Mouse (Mus musculus): ENCODE measurements around the gene Map2k3.
"Not testable (repeated sequence)": the region's sequence is repeated elsewhere in the genome, so short reads cannot be mapped to it uniquely, and the experiment has no call there.

Map2k3 gene

DNA sequence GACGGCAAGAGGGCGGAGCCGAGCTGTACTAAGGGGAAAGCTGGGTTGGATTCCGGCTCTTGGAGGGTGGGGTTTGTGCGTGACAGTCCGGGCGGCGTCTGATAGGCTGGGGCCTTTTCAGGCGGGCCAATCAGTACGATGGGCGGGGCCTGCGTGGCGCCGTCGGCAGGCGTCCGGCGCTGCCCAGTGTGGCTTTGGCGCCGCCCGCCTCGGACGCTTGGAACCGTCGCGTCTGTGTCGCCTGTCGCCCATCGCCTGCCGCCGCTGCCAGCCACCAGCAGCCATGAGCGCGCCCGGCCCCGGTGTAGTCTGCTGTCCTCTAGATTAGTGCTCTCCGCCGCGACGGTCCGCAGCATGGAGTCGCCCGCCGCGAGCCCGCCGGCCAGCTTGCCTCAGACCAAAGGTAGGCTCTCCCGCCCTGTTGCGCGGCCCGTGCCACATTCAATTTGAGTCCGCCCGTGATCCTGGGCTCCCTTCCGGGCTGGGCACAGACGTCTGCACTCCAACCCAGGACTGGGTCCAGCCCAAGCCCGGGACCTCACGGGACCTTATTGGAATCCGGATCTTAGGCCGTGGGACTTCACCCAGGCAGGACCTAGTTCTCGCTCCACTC, at the start of gene Map2k3:
Gene Map2k3 (plus strand): TSS at position 165 of the 613 bp plus-strand sequence.
- peak; percentile 92 to 97 for DNase-seq (ENCODE audit: low spot score in 2 of 2)

DNA sequence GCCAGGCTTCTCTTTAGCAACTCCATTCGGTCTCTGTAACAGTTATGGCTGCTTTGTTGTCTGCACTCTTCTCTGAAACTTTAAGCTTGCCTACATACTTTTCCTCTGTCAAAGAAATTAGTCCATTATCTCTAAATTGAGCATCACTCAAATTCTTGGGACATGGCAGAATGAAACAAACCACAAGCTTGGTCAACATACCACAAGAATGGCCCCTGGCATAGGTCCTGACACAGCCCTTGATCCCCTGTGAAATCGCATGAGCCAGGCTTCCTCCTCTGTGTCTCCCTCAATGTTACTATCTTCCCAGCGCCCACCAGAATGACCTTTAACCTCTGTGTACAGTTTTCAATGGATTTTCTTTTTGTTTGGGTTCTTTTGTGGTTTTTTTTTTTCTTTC, 49.4 kb upstream of the Map2k3 start:
- no peak for DNase-seq (ENCODE audit: low spot score in 2 of 2)

DNA sequence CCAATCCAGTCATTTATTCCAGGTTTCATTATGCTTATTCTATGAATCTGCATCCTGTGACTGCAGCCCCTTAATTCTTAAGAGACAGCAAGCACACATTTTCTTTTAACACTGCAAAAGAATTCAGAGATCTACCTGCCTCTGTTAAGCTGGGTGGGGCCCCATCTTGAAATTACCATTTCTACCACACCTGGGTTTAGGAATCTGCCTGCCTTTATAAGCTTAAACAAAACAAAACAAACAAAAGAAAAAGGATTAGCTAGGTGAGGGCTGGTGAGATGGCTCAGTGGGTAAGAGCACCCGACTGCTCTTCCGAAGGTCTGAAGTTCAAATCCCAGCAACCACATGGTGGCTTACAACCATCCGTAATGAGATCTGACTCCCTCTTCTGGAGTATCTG, 44.8 kb upstream of the Map2k3 start:
- DNase-seq (ENCODE audit: low spot score in 2 of 2): not testable (repeated sequence)

DNA sequence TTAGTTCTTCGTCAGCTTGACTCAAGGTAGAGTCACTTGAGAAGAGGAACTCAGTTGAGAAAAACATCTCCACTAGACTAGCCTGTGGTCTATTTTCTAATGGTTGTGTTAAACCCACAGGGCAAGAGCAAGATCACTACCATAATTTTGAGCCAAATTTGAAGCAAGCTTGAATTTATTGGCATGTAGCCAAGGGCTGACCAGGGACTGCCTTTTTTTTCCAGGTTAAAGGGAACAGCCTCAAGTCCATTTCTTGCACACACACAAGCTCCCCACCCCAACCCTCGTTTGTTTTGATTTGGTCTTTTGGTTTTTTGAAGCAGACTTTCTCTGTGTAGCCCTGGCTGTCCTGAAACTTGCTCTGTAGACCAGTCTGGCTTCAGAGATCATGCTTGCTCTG, 42.0 kb upstream of the Map2k3 start:
- no peak for DNase-seq (ENCODE audit: low spot score in 2 of 2)

DNA sequence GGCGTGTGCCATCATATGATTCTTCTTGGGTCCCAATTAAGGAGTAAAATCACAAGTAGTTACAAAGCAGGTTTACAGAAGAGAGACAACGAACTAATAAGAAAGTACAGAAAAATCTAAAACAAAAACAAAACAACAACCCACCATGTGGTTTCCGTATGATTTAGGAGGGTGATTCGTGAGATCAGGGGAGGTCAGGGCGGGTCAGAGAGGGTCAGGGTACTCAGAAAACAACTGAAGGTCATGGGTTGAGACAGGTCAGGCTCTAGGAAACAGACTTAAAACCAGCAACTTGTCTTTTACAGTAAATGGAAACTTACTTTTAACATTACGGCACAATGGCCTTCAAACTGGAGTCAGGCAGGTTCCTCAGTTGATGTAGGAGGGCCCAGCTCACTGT, 41.5 kb upstream of the Map2k3 start:
- no peak for DNase-seq (ENCODE audit: low spot score in 2 of 2)

DNA sequence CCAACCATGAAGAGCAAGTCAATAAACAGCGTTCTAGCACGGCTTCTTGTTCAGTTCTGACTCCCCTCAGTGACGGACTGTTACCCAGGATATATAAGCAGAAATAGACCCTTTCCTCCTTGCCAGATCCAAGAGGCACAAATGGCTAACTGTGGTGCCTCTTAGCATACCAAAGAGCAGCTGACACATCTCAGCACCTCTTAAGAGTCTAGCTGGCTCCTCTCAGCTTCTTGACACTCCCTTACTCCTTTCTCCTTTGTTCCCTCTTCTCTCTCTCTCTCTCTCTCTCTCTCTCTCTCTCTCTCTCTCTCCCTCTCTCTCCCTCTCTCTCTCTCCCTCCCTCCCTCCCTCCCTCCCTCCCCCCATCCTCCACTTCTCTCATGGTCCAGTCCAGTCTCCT, 41.1 kb upstream of the Map2k3 start:
- DNase-seq (ENCODE audit: low spot score in 2 of 2): no peak

DNA sequence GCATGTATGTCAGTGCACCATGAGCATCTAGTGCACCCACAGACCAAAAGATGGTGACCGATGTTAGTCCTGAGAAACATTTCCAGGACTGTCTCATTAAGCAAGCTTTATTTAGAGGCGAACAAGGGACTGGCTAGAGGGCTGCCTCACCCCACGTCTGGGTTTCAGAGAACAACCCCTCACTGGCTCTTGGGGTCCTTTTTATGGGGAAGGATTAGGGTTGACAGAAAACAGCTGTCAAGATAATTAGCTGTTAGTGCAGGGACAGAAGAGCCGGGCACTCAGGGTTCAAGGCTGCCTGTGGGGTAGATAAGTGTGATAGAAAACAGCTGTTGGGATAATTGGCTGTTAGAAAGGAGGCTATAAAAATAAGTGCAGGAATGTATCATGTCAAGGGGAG, 35.9 kb upstream of the Map2k3 start:
- no peak for DNase-seq (ENCODE audit: low spot score in 2 of 2)

DNA sequence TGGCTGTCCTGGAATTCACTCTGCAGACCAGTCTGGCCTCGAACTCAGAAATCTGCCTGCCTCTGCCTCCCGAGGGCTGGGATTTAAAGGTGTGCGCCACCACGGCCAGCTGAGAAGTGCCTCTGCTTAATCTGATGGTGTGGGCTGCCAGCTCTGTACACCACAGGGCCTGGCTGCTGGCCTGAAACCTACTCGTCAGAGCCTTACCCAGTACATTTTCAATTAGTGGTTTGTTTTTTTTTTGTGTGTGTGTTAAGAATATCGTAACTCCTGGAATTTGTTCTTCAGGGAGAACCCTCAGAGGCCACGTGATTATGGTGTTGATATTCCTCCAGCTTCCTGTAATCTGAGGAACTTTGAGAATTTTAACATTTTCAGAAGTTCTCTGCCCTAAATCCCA, 29.8 kb upstream of the Map2k3 start:
- no peak for DNase-seq (ENCODE audit: low spot score in 2 of 2)

DNA sequence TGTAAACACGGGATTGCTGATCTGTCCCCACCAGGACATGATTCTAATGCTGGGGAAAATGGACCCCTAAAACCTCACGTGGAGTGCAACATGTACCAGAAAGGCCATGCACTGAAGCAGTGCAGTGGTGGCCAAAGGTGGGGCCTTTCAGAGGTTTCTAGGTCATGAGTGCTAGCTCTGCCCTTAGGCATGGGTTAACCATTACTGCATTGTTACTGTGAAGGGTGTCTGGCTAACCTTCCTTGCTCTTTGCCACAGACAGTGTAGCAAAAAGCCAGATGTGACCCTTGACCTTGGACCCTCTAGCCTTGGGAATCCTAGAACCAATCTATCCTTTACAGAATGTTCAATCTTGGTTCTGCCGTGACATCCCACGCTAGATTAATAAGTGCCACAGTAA, 29.3 kb upstream of the Map2k3 start:
- no peak for DNase-seq (ENCODE audit: low spot score in 2 of 2)

DNA sequence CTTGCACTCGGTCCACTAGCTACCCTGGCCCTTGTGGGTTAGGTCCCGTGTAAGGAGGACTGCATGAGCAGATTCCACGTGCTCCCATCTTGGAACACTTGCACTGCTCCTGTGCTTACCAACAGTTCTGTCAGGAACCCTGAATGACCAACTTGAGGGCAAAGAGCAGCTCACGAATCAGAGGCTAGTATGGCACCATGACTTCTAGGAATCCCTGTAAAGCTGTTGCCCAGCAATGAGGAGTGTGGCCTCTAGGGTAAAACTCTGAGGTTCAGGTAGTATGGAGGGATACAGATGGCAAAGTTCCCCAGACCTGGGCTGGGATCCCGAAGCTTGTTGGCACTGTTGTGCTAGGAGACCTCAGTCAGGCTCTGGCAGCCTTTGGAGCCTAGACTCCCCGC, 28.2 kb upstream of the Map2k3 start:
- DNase-seq (ENCODE audit: low spot score in 2 of 2): no peak

DNA sequence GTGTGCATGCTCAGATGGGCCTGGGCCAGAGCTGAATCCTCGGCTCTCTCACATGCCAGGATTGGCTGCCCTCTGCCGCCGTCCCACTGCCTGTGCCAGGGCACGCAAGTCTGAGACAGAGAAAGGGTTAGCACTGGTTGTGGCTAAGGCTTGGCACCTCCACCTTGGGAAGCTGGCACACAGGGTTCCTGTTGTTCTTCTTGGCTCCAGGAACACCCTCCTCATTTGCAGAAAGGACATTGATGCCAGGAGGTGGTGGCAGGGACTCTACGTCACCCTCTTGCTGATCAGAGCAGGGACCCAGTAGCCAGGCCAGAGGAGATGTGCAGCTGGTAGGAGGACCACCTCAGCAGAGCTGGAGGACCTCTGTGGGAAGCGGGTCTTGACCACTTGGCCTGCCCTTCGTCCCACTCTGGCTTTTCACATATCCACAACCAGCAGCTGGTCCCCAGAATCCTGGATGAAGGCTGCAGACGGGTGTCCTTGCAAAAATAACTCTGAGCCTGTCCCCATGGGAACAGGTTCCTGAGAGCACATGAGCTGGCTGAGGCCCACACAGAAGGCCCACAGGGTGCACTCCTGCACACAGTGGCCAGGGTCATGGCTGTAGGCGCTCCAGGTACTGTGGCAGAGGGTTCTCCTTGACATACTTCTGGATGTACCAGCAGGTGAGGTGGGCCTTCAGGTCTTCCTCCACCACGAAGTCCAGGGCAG, 26.3 kb upstream of the Map2k3 start:
- DNase-seq (ENCODE audit: low spot score in 2 of 2): no peak

DNA sequence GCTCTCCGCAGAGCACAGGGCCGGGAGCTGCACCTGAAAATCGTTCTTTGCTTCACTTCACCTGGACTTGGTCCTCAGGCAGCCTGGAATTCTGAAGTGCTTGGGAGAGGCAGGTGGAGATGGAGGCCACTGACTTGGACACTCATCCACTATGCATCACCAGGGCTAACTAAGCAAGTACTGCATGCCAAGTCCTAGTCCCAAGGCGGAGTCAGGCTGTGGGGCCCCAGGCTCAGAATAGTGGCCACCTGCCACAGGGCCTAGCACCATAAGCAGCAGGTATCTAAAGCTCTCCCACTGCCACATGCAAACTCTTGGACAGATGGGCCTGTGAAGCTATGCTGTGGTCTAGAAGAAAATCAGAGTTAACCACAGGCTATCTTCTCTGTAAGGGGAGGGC, 25.4 kb upstream of the Map2k3 start:
- no peak for DNase-seq (ENCODE audit: low spot score in 2 of 2)

DNA sequence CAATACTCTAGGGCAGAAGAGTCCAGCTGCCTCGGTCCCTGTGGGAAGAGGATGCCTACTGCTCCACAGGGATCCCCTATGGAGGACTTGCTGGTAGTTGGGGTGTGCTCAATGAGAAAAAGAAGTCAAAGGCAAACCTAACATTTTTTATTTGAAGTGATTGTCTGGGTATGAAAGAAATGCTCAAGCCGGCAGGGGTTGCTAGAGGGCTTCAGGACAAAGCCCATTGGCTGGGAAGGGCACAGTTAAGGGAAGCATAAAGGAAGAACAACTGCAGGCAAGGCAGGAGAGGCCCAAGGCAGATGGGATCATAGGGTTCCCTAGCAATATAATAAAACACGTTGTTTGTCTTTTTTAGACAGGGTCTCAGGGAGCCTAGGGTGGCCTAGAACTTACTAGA, 23.8 kb upstream of the Map2k3 start:
- no peak for DNase-seq (ENCODE audit: low spot score in 2 of 2)

DNA sequence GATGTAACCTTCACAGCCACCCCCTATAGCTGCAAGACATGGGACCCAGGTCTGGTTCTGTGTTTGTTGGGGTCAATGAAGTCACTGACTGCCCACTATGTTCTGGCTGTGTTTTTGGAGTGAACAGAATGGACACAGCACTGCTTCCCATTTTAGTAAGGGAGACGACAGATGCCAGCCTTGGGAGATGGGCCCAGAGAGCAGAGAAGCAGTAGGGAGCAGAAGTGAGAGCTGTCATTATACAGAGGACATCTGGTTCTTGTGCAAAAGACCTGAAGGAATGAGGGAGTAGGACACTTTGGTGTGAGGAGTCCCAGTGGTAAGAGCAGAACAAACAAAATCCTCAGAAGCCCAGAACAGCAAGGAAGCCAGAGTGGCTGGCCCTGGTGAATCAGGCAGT, 22.2 kb upstream of the Map2k3 start:
- no peak for DNase-seq (ENCODE audit: low spot score in 2 of 2)

DNA sequence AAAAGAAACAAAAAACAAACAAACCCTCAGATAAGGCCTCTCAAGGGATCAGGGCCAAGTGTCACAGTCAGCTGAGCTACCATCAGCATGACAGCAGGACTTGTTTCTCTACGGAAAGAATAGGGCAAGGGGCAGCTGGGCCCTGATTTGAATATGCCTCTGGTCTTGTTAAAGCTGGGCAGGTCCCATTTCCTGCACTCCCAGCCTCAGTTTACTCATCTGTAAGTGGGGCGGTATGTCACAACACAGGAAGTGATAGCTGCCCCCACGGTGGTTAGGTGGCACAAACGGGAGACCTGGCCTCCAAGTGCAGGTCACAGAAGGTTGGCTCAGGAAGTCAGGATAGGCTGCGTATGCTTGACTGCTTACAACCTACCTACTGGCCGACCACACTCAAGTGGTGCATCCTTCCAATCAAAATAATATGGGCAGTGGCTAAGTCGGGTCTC, 19.3 kb upstream of the Map2k3 start:
- no peak for DNase-seq (ENCODE audit: low spot score in 2 of 2)

DNA sequence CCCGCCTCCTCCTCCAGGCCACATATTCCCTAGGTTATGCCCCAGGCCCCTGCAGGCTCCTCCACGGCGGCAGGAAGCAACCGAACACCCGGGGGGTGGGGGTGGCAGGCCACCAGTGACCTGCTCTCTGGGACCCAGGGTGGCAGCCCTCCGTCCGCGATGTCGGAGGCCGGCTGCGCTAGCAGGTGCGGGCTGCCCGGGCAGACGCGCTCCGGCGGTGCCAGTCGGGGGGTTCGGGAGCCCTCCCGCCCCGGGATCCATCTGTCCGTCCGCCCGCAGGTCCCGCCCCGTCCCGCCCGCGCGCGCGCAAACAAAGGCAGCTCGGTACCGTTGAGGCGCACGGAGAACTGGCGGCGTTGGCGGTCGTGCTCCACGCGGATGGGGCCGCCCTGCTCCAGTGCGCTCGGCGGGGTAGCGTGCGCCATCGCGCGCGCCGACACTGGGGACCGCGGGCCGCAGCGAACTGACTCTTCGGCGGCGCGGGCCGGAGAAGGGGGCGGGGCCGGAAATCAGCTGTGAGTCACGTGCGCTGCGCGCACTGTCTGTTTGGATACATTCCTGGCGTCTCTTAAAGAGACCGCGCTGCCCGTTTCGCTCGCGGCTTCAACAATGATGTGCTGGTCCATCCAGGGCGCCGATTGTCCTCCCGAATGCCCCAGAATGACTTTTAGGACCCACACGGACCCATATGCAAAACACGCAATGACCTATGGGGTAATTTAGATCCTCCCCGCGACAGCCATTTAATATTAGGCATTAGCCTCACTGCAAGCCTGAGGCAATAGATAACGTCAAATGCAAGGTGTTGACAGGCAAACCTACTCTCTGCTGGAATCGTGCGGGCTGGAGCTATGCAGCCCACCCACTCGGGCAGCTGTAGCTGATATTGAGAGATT, 18.3 kb upstream of the Map2k3 start:
- peak; percentile 84 to 90 for DNase-seq (ENCODE audit: low spot score in 2 of 2)

DNA sequence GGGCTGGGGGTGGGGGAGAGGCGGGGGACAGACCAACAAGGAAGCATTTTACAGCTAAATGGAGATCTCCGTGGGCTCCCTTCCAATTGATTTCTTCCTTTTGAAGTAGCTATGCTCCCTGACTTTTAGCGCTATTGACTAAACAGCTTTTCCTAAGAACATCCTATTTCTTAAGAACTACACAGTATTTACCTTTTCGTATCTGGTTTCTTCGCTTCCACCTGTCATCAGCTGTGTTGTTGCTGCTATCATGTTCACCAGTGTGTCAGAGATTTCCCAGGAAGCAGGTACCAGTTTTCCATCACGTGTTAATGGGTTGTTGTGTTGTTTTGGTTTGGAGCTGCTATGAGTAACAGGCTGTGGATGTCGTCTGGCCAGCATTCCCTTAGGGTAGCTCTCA, 17.3 kb upstream of the Map2k3 start, which contains the start of gene Natd1:
Gene Natd1 (minus strand): TSS at position 260 of the 400 bp plus-strand sequence.
- no peak for DNase-seq (ENCODE audit: low spot score in 2 of 2)

DNA sequence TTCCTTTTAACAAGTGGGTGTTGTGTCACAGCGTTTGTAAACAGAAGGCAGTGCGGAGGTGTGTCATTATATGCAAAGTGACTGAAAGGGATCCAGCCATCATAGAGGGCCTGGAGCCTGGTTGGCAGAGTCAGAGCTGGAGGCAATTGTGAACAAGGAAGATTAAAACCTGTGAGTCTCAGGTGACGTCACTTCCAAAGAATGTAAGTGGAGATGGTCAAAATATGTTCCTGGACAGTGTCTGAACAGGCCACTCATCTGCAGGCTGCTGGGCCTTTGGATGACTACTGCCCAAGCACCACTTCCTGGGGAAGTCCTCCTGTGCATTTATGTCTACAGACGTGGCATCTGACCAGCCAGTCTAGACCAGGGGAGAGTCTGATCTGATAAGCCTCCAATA, 16.6 kb upstream of the Map2k3 start:
- DNase-seq (ENCODE audit: low spot score in 2 of 2): no peak

DNA sequence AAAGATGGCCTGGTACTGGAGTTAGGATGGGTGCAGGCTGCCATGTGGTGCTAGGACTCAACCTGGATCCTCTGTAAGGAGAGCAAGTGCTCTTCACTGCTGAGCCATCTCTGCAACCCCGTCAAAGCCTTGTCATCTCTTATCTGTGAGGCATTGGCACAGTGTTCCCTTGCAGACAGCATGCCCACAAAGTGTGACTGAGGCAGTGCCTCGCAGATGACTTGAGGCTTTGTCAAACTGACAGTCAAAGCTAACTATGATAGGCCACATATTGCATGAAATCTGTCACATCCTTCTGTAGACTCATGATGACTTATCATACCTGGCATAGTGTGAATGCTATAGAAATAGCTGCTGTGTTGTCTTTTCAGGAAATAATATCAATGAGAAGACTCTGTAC, 11.8 kb upstream of the Map2k3 start:
- no peak for DNase-seq (ENCODE audit: low spot score in 2 of 2)

DNA sequence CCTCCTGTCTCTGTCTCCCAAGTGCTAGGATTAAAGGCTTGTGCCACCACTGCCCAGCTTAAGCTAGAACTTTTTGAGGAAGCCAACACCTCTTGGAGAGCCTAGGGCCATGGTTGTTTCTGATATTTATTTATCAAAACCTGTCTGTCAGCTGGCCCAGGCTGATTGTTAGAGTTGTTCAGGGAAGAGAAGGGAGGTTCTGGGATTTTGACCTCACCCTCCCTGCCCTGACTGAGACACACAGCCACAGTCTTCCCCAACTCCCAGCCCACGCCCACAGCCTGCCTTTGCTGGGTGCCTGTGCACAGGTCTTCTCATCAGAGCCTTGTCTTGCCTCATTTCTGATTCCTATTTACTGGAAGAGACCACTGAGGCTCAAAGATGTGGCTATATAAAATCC, 9.6 kb upstream of the Map2k3 start:
- DNase-seq (ENCODE audit: low spot score in 2 of 2): no peak

DNA sequence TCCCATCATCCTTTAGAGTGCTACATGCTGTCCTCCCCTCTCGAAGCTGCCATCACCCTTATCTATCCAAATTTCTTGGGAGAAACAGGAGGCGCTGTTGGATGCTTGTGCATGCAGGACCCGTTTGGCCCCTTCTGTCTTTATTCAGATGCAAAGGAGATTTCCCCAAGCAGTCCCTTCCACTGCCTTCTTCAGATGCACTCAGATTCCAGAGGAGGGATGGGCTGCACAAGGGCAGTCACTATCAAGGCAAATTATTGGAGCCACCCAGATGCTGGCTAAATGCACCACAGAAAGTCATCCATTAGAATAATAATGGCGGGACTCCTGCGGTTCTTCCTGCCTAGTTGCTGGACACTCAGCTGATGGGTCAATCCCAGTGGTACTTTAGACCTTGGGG, 8.9 kb upstream of the Map2k3 start:
- DNase-seq (ENCODE audit: low spot score in 2 of 2): no peak

DNA sequence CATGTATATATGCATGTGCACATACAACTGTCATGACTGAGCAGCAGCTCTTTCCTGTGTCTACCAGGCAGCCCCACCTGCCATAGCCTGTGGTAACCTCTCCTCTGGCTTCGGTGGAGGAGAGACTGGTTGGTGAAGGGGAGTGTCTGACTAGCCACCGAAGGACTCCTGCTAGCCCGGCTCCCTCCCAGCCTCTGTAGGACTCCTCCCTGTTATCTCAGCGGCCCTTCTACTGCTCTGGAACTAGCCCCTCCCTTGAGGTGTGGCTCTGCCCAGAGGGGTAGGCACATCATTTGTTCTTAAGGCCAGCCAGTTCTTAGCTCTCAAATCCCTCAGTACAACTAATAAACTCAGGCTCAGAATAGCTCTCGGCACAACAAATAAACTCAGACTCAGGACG, 7.3 kb upstream of the Map2k3 start:
- DNase-seq (ENCODE audit: low spot score in 2 of 2): no peak

DNA sequence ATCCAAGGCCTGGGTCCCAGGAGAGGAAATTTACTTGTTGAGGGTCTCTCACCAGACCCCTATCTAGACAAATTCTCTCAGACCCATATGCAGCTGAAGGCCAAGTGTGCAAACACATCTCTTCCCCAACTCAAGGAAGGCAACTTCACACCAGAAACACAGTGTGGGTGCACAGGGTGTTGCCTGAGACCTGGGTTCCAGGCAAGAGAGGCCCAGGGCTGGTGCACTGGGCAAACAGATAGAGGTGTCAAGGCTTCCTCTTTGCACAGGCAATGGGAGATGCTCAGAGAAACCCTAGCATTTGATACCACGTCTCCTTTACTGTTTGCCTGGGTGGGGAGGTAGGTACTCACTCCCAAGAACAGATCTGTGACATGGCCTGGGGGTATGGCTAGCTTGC, 6.9 kb upstream of the Map2k3 start:
- no peak for DNase-seq (ENCODE audit: low spot score in 2 of 2)

All from urinary bladder, postnatal 4 days (tissue).